Mouse (Mus musculus) G1E (cell line): ENCODE data around the gene Olfr149. TPM values are rescaled to one million over a fixed set of nuclear protein-coding genes. Genes with fewer than 3 reads are reported as not detected.

Experiments
- ATAC-seq: 2 replicates; pipeline ENCODE4 v1.8.0; 2016; ENCODE audit warnings: mild to moderate bottlenecking; ENCODE audit not compliant: insufficient number of reproducible peaks, poor library complexity, low FRiP score, severe bottlenecking; ENCODE audit errors: extremely low read depth
- DNase-seq: peaks from one replicate; pipeline ENCODE4 v3.0.0; 2012; ENCODE audit warnings: low spot score
- H3K27me3 ChIP-seq: 2 replicates; pipeline ENCODE4 v1.6.1; 2012; ENCODE audit warnings: mild to moderate bottlenecking, low read length, inconsistent platforms; ENCODE audit not compliant: insufficient read depth
- H3K36me3 ChIP-seq: replicated peaks from 2 replicates; pipeline ENCODE3; 2012; ENCODE audit warnings: mild to moderate bottlenecking, inconsistent platforms
- H3K4me1 ChIP-seq: 2 replicates; pipeline ENCODE4 v1.6.1; 2012; ENCODE audit warnings: low read depth, low read length, inconsistent platforms, mixed read lengths; ENCODE audit not compliant: insufficient read depth
- H3K4me3 ChIP-seq: 2 replicates; pipeline ENCODE4 v1.5.1; 2012; ENCODE audit warnings: low read depth, mild to moderate bottlenecking, inconsistent platforms, low read length, moderate library complexity, mixed read lengths
- H3K9me3 ChIP-seq: replicated peaks from 2 replicates; pipeline ENCODE4 v1.6.1; 2012; ENCODE audit warnings: inconsistent platforms
- CTCF ChIP-seq: IDR thresholded peaks from 2 replicates; pipeline ENCODE4 v1.5.1; 2012; ENCODE audit warnings: low read depth, low read length, inconsistent platforms, mixed read lengths
- GATA1 ChIP-seq: IDR thresholded peaks from 2 replicates; pipeline ENCODE4 v1.6.1; 2012; ENCODE audit warnings: borderline replicate concordance, low read length, inconsistent platforms, mixed read lengths
- GATA2 ChIP-seq: IDR thresholded peaks from 2 replicates; pipeline ENCODE4 v1.6.1; 2012; ENCODE audit warnings: low read depth, low read length, inconsistent platforms, borderline replicate concordance
- POLR2AphosphoS5 ChIP-seq: IDR thresholded peaks from 2 replicates; pipeline ENCODE4 v1.6.1; 2012; ENCODE audit warnings: low read depth, low read length, inconsistent platforms; ENCODE audit not compliant: insufficient replicate concordance
- TAL1 ChIP-seq: conservative IDR thresholded peaks from 2 replicates; pipeline ENCODE4 v1.6.1; 2012; ENCODE audit warnings: low read depth, low read length, inconsistent platforms, mixed read lengths
- polyA plus RNA-seq: library from polyadenylated mRNA; stranded (reverse); fragments of >175 nt; gene quantifications from 2 replicates; pipeline ENCODE4 v1.2.3, GENCODE M21; 2012
- total RNA-seq, 2 experiments: library from RNA; stranded (forward) in 1 of 2; stranded (reverse) in 1 of 2; fragments of 200-1000 nt in 1 of 2; fragments of >200 nt in 1 of 2; fragmentation: Nextera tagmentation in 1 of 2; gene quantifications; 2 replicates each; pipeline ENCODE4 v1.2.3; 2014 to 2017

Olfr149 gene
- total and polyA plus RNA-seq, 3 experiments = not detected

DNA sequence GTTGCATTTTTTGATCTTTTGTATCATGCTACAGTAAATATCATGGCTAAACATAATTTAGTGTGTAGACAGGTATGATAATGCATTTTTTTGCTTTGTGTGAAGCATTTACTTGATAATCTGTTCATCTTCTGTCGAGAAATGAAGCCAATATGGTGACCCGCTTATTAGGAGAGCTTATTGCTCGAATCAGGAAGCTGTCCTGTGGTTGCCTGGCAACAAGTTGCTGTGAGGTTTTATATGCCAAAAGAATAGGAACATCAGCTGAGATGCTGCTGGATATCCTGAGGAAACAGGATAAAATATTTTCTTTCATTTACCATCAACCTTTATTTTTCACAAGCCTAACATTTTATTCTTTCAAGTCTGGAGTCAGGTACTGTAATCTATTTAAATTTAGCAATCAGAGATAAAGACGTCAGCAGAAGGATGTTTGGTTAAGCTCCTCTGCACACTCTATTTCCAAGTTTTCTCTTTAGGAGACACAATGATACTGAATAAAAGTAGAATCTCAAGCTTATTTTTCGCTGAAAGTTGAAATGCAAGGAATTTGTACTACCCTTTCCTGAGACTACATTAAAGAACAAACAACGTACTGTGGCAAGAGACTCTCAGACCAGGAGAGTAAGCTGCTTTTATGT, 52.0 kb downstream of the Olfr149 start:
- Histone ChIP-seq H3K9me3 (no peaks in the 10 kb centered on the region), H3K36me3 (no peaks in the 10 kb centered on the region), H3K4me3 (no peak overlapping the region), H3K4me1 (no peaks in the 10 kb centered on the region), H3K27me3 (no peaks in the 10 kb centered on the region)
- no peak for ATAC-seq
- TF ChIP-seq TAL1 = no peak
- no peak for TF ChIP-seq GATA2
- no peak for TF ChIP-seq POLR2AphosphoS5
- no peak for TF ChIP-seq CTCF
- no peak for TF ChIP-seq GATA1
- no peak for DNase-seq

Other genes with a start within 250 kb of the Olfr149 start
Only the 20 nearest of the 21 such genes appear.
- not detected in 2 replicates for gene Olfr955, start 235.2 kb downstream of the Olfr149 start, total RNA-seq (2014; fragmentation: Nextera tagmentation)
- 0.17 TPM in 1 of 2 replicates, not detected in the other for gene Olfr955, start 235.2 kb downstream of the Olfr149 start, total RNA-seq (2017)
- gene Olfr955, start 235.2 kb downstream of the Olfr149 start, polyA plus RNA-seq = not detected in 2 replicates
- gene Olfr44, start 213.1 kb downstream of the Olfr149 start, total RNA-seq (2014; fragmentation: Nextera tagmentation) = not detected in 2 replicates
- 0.05 TPM in 1 of 2 replicates, not detected in the other for gene Olfr44, start 213.1 kb downstream of the Olfr149 start, total RNA-seq (2017)
- not detected in 2 replicates for gene Olfr44, start 213.1 kb downstream of the Olfr149 start, polyA plus RNA-seq
- gene Olfr957, start 191.3 kb downstream of the Olfr149 start, total RNA-seq (2014; fragmentation: Nextera tagmentation) = not detected in 2 replicates
- 0.22 TPM in 1 of 2 replicates, not detected in the other for gene Olfr957, start 191.3 kb downstream of the Olfr149 start, total RNA-seq (2017)
- gene Olfr957, start 191.3 kb downstream of the Olfr149 start, polyA plus RNA-seq = not detected in 2 replicates
- gene Olfr958, start 153.1 kb downstream of the Olfr149 start, total RNA-seq (2014; fragmentation: Nextera tagmentation) = not detected in 2 replicates
- gene Olfr958, start 153.1 kb downstream of the Olfr149 start, total RNA-seq (2017) = 0.06 and 0.11 TPM in 2 replicates
- not detected in 2 replicates for gene Olfr958, start 153.1 kb downstream of the Olfr149 start, polyA plus RNA-seq
- gene Olfr959, start 131.5 kb downstream of the Olfr149 start, total RNA-seq (2014; fragmentation: Nextera tagmentation) = not detected in 2 replicates
- gene Olfr959, start 131.5 kb downstream of the Olfr149 start, total RNA-seq (2017) = 0.05 and 0.23 TPM in 2 replicates
- not detected in 2 replicates for gene Olfr959, start 131.5 kb downstream of the Olfr149 start, polyA plus RNA-seq
- gene AW551984, start 102.7 kb downstream of the Olfr149 start, total RNA-seq (2014; fragmentation: Nextera tagmentation) = not detected in 2 replicates
- gene AW551984, start 102.7 kb downstream of the Olfr149 start, total RNA-seq (2017) = 0.27 TPM in 1 of 2 replicates, not detected in the other
- not detected in 2 replicates for gene AW551984, start 102.7 kb downstream of the Olfr149 start, polyA plus RNA-seq
- gene Olfr148, start 96.5 kb downstream of the Olfr149 start, total RNA-seq (2014; fragmentation: Nextera tagmentation) = not detected in 2 replicates
- gene Olfr148, start 96.5 kb downstream of the Olfr149 start, total RNA-seq (2017) = 0.12 TPM in 1 of 2 replicates, not detected in the other
- gene Olfr148, start 96.5 kb downstream of the Olfr149 start, polyA plus RNA-seq = not detected in 2 replicates
- not detected in 2 replicates for gene Olfr960, start 85.7 kb downstream of the Olfr149 start, total RNA-seq (2014; fragmentation: Nextera tagmentation)
- 0.49 TPM in 1 of 2 replicates, not detected in the other for gene Olfr960, start 85.7 kb downstream of the Olfr149 start, total RNA-seq (2017)
- gene Olfr960, start 85.7 kb downstream of the Olfr149 start, polyA plus RNA-seq = not detected in 2 replicates
- not detected in 2 replicates for gene Olfr961, start 62.0 kb downstream of the Olfr149 start, total RNA-seq (2014; fragmentation: Nextera tagmentation)
- 0.11 and 0.12 TPM in 2 replicates for gene Olfr961, start 62.0 kb downstream of the Olfr149 start, total RNA-seq (2017)
- not detected in 2 replicates for gene Olfr961, start 62.0 kb downstream of the Olfr149 start, polyA plus RNA-seq
- not detected in 2 replicates for gene Olfr963, start 39.9 kb downstream of the Olfr149 start, total RNA-seq (2014; fragmentation: Nextera tagmentation)
- gene Olfr963, start 39.9 kb downstream of the Olfr149 start, total RNA-seq (2017) = 0.06 TPM in 1 of 2 replicates, not detected in the other
- not detected in 2 replicates for gene Olfr963, start 39.9 kb downstream of the Olfr149 start, polyA plus RNA-seq
- gene Olfr965, start 4.2 kb upstream of the Olfr149 start, total RNA-seq (2014; fragmentation: Nextera tagmentation) = not detected in 2 replicates
- 0.23 TPM in 1 of 2 replicates, not detected in the other for gene Olfr965, start 4.2 kb upstream of the Olfr149 start, total RNA-seq (2017)
- gene Olfr965, start 4.2 kb upstream of the Olfr149 start, polyA plus RNA-seq = not detected in 2 replicates
- gene Olfr150, start 23.9 kb upstream of the Olfr149 start, total RNA-seq (2014; fragmentation: Nextera tagmentation) = not detected in 2 replicates
- gene Olfr150, start 23.9 kb upstream of the Olfr149 start, total RNA-seq (2017) = 0.11 TPM in 1 of 2 replicates, not detected in the other
- not detected in 2 replicates for gene Olfr150, start 23.9 kb upstream of the Olfr149 start, polyA plus RNA-seq
- gene Olfr967, start 39.1 kb upstream of the Olfr149 start, total RNA-seq (2014; fragmentation: Nextera tagmentation) = not detected in 2 replicates
- 0.16 TPM in 1 of 2 replicates, not detected in the other for gene Olfr967, start 39.1 kb upstream of the Olfr149 start, total RNA-seq (2017)
- not detected in 2 replicates for gene Olfr967, start 39.1 kb upstream of the Olfr149 start, polyA plus RNA-seq
- gene Olfr968, start 76.1 kb upstream of the Olfr149 start, total RNA-seq (2014; fragmentation: Nextera tagmentation) = not detected in 2 replicates
- gene Olfr968, start 76.1 kb upstream of the Olfr149 start, total RNA-seq (2017) = 0.06 and 0.11 TPM in 2 replicates
- gene Olfr968, start 76.1 kb upstream of the Olfr149 start, polyA plus RNA-seq = not detected in 2 replicates
- not detected in 2 replicates for gene Olfr969, start 83.8 kb upstream of the Olfr149 start, total RNA-seq (2014; fragmentation: Nextera tagmentation)
- gene Olfr969, start 83.8 kb upstream of the Olfr149 start, total RNA-seq (2017) = not detected in 2 replicates
- not detected in 2 replicates for gene Olfr969, start 83.8 kb upstream of the Olfr149 start, polyA plus RNA-seq
- not detected in 2 replicates for gene Olfr970, start 101.7 kb upstream of the Olfr149 start, total RNA-seq (2014; fragmentation: Nextera tagmentation)
- 0.33 TPM in 1 of 2 replicates, not detected in the other for gene Olfr970, start 101.7 kb upstream of the Olfr149 start, total RNA-seq (2017)
- gene Olfr970, start 101.7 kb upstream of the Olfr149 start, polyA plus RNA-seq = not detected in 2 replicates
- gene Olfr971, start 129.8 kb upstream of the Olfr149 start, total RNA-seq (2014; fragmentation: Nextera tagmentation) = not detected in 2 replicates
- gene Olfr971, start 129.8 kb upstream of the Olfr149 start, total RNA-seq (2017) = not detected in 2 replicates
- not detected in 2 replicates for gene Olfr971, start 129.8 kb upstream of the Olfr149 start, polyA plus RNA-seq
- not detected in 2 replicates for gene Olfr972, start 159.3 kb upstream of the Olfr149 start, total RNA-seq (2014; fragmentation: Nextera tagmentation)
- gene Olfr972, start 159.3 kb upstream of the Olfr149 start, total RNA-seq (2017) = 0.44 TPM in 1 of 2 replicates, not detected in the other
- gene Olfr972, start 159.3 kb upstream of the Olfr149 start, polyA plus RNA-seq = not detected in 2 replicates
- not detected in 2 replicates for gene Olfr229, start 200.2 kb upstream of the Olfr149 start, total RNA-seq (2014; fragmentation: Nextera tagmentation)
- gene Olfr229, start 200.2 kb upstream of the Olfr149 start, total RNA-seq (2017) = 0.16 TPM in 1 of 2 replicates, not detected in the other
- gene Olfr229, start 200.2 kb upstream of the Olfr149 start, polyA plus RNA-seq = not detected in 2 replicates
- gene Olfr974, start 230.4 kb upstream of the Olfr149 start, total RNA-seq (2014; fragmentation: Nextera tagmentation) = not detected in 2 replicates
- gene Olfr974, start 230.4 kb upstream of the Olfr149 start, total RNA-seq (2017) = not detected in 2 replicates
- gene Olfr974, start 230.4 kb upstream of the Olfr149 start, polyA plus RNA-seq = not detected in 2 replicates